Mouse (Mus musculus): Measurements from ENCODE around the gene Ap1g1. TPM values are rescaled to one million over a fixed set of nuclear protein-coding genes. Genes with fewer than 3 reads are reported as not detected.

Gene Ap1g1
- polyA plus RNA-seq, 1 experiment from 2014 or later = 46.6 TPM

DNA sequence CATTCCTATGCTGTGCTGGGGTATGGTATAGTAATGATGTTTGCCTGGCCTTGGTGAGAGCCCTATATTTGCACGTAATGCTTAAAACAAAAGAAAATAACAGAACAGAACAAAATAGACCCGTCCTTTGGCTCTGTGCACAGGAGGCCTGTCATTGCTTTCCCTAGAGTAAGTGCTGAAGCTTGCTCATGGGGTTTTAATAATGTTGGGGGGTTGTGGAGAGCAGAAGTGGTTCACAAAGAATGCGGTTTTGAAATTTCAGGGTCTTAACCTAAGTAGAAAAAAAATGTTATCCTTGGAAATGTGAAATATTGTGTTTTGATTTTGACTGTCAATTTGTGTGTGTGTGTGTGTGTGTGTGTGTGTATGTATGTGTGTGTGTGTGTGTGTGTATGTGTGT lies 70.6 kb downstream of the Ap1g1 start:
- 81% methylated on average over 3 of the region's 3 CpGs for WGBS
- H3K36me3 ChIP-seq (ENCODE audit: insufficient read depth, low read length) = peaks cover 40% of the 10 kb centered on the region
- no peak overlapping the region for H3K4me3 ChIP-seq (ENCODE audit: low read length)
- H3K27me3 ChIP-seq (ENCODE audit: insufficient read depth, low read length) = no peaks in the 10 kb centered on the region
- no peak overlapping the region for H3K4me2 ChIP-seq (replicated peaks; ENCODE audit: low read depth, low read length)
- no peak overlapping the region for H3K9ac ChIP-seq (replicated peaks; ENCODE audit: low read length)
- no peaks in the 10 kb centered on the region for H3K9me3 ChIP-seq (ENCODE audit: low read length)
- no peak for ATAC-seq (ENCODE audit: low FRiP score, low TSS enrichment)
- H3K27ac ChIP-seq (ENCODE audit: low read length) = no peak overlapping the region
- H3K4me1 ChIP-seq (ENCODE audit: insufficient read depth, low read length) = no peaks in the 10 kb centered on the region

DNA sequence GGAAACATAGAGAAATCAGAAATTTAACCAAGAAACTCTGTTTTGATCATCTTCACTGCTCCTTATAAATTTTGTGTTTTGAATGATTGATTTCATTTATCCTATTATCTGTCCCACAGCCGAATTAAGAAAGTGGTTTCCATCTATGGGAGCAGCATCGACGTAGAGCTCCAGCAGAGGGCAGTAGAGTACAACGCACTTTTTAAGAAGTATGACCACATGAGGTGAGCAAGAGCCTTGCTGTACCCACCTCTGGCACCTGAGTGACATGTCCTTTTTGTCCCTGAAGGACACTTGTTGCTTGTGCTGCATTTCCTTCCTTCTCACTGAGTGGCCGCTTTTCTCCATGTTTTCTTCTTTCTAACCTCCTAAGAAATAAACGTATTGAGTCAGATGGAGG lies 75.1 kb downstream of the Ap1g1 start:
- WGBS = 44% methylated on average over 6 of the region's 6 CpGs

DNA sequence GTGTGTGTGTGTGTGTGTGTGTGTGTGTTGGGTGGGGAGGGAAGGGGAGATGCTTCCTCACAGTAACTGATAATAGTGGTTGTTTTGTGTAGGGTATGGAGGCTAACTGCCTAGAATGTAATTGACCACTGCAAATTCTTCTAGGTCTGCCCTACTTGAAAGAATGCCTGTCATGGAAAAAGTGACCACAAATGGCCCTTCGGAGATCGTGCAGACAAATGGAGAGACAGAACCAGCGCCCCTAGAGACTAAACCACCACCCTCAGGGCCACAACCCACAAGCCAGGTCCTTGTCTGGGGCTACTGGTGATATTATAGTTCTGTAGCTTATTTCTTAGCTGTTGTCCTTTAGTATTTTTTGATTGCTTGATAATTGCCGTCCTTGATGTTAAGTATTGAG lies 76.2 kb downstream of the Ap1g1 start:
- H3K9me3 ChIP-seq (ENCODE audit: low read length) = no peaks in the 10 kb centered on the region
- H3K4me1 ChIP-seq (ENCODE audit: insufficient read depth, low read length) = no peaks in the 10 kb centered on the region
- ATAC-seq (ENCODE audit: low FRiP score, low TSS enrichment) = no peak
- no peak overlapping the region for H3K27ac ChIP-seq (ENCODE audit: low read length)
- no peak overlapping the region for H3K9ac ChIP-seq (replicated peaks; ENCODE audit: low read length)
- no peaks in the 10 kb centered on the region for H3K27me3 ChIP-seq (ENCODE audit: insufficient read depth, low read length)
- 92% methylated on average over 4 of the region's 4 CpGs for WGBS
- no peak overlapping the region for H3K4me2 ChIP-seq (replicated peaks; ENCODE audit: low read depth, low read length)
- no peak overlapping the region for H3K4me3 ChIP-seq (ENCODE audit: low read length)
- H3K36me3 ChIP-seq (ENCODE audit: insufficient read depth, low read length) = peaks cover 43% of the 10 kb centered on the region

More for the DNA sequence above, 75.1 kb downstream of the Ap1g1 start:
- Histone ChIP-seq H3K27me3 (ENCODE audit: insufficient read depth, low read length) (no peaks in the 10 kb centered on the region), H3K4me3 (ENCODE audit: low read length) (no peak overlapping the region), H3K9me3 (ENCODE audit: low read length) (no peaks in the 10 kb centered on the region), H3K27ac (ENCODE audit: low read length) (no peak overlapping the region), H3K4me1 (ENCODE audit: insufficient read depth, low read length) (no peaks in the 10 kb centered on the region), H3K36me3 (ENCODE audit: insufficient read depth, low read length) (peaks cover 41% of the 10 kb centered on the region), H3K4me2 (replicated peaks; ENCODE audit: low read depth, low read length) (no peak overlapping the region), H3K9ac (replicated peaks; ENCODE audit: low read length) (no peak overlapping the region)
- ATAC-seq (ENCODE audit: low FRiP score, low TSS enrichment) = no peak

DNA sequence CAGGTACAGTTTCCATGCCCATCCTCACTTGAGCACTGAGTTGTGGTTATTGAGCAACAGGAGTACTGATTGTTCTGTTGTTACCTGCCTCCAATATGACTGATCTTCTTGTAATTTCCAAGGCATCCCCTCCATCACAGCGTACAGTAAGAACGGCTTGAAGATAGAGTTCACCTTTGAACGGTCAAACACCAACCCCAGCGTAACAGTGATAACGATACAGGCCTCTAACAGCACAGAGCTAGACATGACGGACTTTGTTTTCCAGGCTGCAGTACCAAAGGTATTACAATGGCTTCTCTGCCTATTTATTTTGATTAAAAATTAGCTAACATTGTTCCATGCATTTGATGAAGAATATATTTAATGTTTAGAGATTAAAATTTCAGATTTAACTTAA lies 77.1 kb downstream of the Ap1g1 start:
- no peak overlapping the region for H3K9ac ChIP-seq (replicated peaks; ENCODE audit: low read length)
- H3K4me3 ChIP-seq (ENCODE audit: low read length) = no peak overlapping the region
- no peak for ATAC-seq (ENCODE audit: low FRiP score, low TSS enrichment)
- H3K4me2 ChIP-seq (replicated peaks; ENCODE audit: low read depth, low read length) = no peak overlapping the region
- no peak overlapping the region for H3K27ac ChIP-seq (ENCODE audit: low read length)
- 95% methylated on average over 6 of the region's 6 CpGs for WGBS
- H3K36me3 ChIP-seq (ENCODE audit: insufficient read depth, low read length) = peaks cover 46% of the 10 kb centered on the region
- no peaks in the 10 kb centered on the region for H3K4me1 ChIP-seq (ENCODE audit: insufficient read depth, low read length)
- H3K9me3 ChIP-seq (ENCODE audit: low read length) = no peaks in the 10 kb centered on the region
- H3K27me3 ChIP-seq (ENCODE audit: insufficient read depth, low read length) = no peaks in the 10 kb centered on the region

DNA sequence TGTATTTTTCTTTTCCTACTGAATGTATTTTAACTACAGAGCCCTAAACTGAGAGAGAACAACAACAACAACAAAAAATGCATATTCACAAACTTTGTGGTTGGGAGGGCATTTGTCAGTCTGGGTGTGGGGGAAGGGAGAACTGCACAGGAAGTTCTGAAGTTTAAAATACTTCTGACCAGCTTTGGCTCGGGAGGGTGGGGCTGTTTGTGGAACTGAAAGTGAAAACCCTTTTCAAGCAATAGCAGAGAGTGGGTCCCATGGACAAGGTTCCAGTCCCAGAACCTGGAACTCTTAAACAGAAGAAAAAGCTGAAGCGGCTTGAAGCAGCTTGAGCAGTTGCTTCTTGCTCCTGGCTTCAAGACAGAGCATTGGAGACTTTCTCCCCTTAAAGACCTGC lies 85.0 kb downstream of the Ap1g1 start:
- no peak overlapping the region for H3K4me3 ChIP-seq (ENCODE audit: low read length)
- no peaks in the 10 kb centered on the region for H3K9me3 ChIP-seq (ENCODE audit: low read length)
- ATAC-seq (ENCODE audit: low FRiP score, low TSS enrichment) = no peak
- no peaks in the 10 kb centered on the region for H3K27me3 ChIP-seq (ENCODE audit: insufficient read depth, low read length)
- peaks cover 3% of the 10 kb centered on the region; the same call in 1 of the 2 replicates for H3K4me1 ChIP-seq (ENCODE audit: insufficient read depth, low read length)
- H3K36me3 ChIP-seq (ENCODE audit: insufficient read depth, low read length) = peaks cover 31% of the 10 kb centered on the region
- no peak overlapping the region for H3K4me2 ChIP-seq (replicated peaks; ENCODE audit: low read depth, low read length)
- H3K27ac ChIP-seq (ENCODE audit: low read length) = 0 out of 2 replicates have a peak overlapping the region, but pooled peaks have one; percentile 29
- no peak overlapping the region for H3K9ac ChIP-seq (replicated peaks; ENCODE audit: low read length)
- 73% methylated on average over 2 of the region's 2 CpGs for WGBS

DNA sequence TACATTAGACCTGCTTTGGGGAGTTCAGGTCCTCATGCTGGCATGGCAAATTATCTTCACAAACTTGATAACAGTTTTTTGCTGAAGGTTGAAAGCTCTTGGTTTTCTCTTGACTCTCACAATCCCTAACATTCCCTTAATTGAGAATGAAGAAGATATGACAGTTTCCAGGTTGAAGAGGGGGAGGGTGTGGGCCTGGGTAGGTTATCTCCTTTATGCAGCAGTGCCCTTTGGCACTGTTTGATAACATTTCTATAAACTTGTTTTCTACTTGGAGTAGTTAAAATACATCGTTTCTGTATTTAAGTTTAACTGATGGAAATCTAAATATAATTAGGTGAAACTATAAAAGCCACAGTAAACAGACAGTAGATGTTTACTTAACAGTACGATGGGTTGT lies 86.4 kb downstream of the Ap1g1 start:
- Histone ChIP-seq H3K4me1 (ENCODE audit: insufficient read depth, low read length) (peaks cover 8% of the 10 kb centered on the region), H3K9ac (replicated peaks; ENCODE audit: low read length) (no peak overlapping the region), H3K4me2 (replicated peaks; ENCODE audit: low read depth, low read length) (no peak overlapping the region), H3K27ac (ENCODE audit: low read length) (no peak overlapping the region), H3K4me3 (ENCODE audit: low read length) (no peak overlapping the region), H3K9me3 (ENCODE audit: low read length) (no peaks in the 10 kb centered on the region), H3K36me3 (ENCODE audit: insufficient read depth, low read length) (peaks cover 26% of the 10 kb centered on the region), H3K27me3 (ENCODE audit: insufficient read depth, low read length) (no peaks in the 10 kb centered on the region)
- no peak for ATAC-seq (ENCODE audit: low FRiP score, low TSS enrichment)
- WGBS = 89% methylated on average over 2 of the region's 2 CpGs

DNA sequence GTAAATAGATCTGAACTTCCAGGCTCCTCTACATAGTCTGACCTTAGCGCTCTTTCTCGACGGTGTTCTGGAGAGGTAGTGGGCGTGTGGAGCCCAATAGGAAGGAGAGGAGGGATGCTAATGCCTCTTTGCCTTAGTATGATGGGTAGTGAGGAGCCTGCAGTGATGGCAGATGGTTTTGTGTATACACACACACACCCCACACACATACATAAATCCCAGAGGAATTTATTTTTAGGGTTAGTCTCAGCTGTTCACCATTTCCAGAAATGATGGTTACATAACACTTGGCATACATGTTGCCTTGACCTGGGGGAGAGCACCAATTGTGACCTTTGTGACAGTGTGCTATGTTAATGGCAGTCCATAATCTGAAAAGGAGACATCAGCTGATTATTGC lies 87.2 kb downstream of the Ap1g1 start:
- H3K9me3 ChIP-seq (ENCODE audit: low read length) = no peaks in the 10 kb centered on the region
- no peak for ATAC-seq (ENCODE audit: low FRiP score, low TSS enrichment)
- WGBS = 85% methylated on average over 4 of the region's 4 CpGs
- no peak overlapping the region for H3K27ac ChIP-seq (ENCODE audit: low read length)
- no peak overlapping the region for H3K4me2 ChIP-seq (replicated peaks; ENCODE audit: low read depth, low read length)
- peaks cover 8% of the 10 kb centered on the region for H3K4me1 ChIP-seq (ENCODE audit: insufficient read depth, low read length)
- H3K36me3 ChIP-seq (ENCODE audit: insufficient read depth, low read length) = peaks cover 19% of the 10 kb centered on the region
- H3K4me3 ChIP-seq (ENCODE audit: low read length) = no peak overlapping the region
- H3K27me3 ChIP-seq (ENCODE audit: insufficient read depth, low read length) = no peaks in the 10 kb centered on the region
- H3K9ac ChIP-seq (replicated peaks; ENCODE audit: low read length) = no peak overlapping the region

DNA sequence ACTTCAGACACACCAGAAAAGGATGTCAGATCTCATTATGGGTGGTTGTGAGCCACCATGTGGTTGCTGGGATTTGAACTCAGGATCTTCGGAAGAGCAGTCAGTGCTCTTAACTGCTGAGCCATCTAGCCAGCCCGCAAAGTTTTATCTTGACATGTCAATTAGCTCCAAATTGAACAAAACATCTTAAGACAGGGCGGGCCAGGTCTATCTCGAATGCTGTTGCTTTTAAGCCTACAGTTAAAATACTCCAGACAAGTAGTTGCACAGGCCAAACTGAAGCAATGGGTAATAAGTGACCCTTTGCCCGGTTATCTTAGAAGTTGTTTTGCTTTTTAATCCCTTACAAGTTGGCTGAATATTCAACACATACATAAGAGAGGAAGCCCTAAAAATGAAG lies 88.3 kb downstream of the Ap1g1 start:
- 91% methylated on average over 5 of the region's 5 CpGs for WGBS

DNA sequence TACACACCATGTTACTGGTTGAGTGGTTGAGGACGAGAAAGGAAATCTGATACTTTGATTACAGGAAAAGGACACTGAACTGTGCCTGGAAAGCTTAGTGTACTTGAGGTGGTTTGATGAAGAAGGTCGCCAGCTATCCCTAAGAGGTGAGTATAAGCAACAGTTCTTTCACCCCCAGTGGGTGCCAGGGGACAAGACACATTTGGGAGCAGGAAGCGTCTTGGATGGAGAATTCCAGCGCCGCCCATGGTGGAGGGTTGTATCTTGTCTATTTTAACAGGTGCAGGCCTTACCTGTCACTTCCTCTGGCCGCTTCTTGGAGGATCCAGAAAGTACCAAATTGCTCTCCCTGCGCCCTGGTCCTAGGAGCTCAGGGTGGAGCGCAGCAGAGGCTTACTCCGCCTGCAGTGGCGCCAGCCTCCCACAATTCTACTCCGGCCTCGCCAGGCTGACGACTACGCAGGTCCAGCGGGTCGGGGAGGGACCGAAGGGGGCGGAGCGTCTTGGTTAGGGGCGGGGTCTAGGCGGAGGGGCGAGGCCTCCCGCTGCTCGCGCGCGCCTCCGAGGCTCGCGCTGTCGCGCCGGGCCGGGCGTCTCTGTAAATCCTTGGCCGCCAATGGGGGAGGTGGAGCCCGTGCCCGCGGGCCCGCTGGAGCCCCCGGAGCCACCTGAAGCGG lies 89.8 kb downstream of the Ap1g1 start, which contains the start of gene Phlpp2:
TSS of gene Phlpp2 (plus strand) at position 540 of the 677 bp plus-strand sequence.
- WGBS = under 1% methylated on average over 41 of the region's 42 CpGs

More for the DNA sequence above, 88.3 kb downstream of the Ap1g1 start:
- Histone ChIP-seq H3K9ac (replicated peaks; ENCODE audit: low read length) (no peak overlapping the region), H3K27ac (ENCODE audit: low read length) (no peak overlapping the region), H3K4me3 (ENCODE audit: low read length) (no peak overlapping the region), H3K27me3 (ENCODE audit: insufficient read depth, low read length) (no peaks in the 10 kb centered on the region), H3K4me2 (replicated peaks; ENCODE audit: low read depth, low read length) (no peak overlapping the region), H3K9me3 (ENCODE audit: low read length) (no peaks in the 10 kb centered on the region), H3K4me1 (ENCODE audit: insufficient read depth, low read length) (peaks cover 8% of the 10 kb centered on the region), H3K36me3 (ENCODE audit: insufficient read depth, low read length) (peaks cover 10% of the 10 kb centered on the region)
- ATAC-seq (ENCODE audit: low FRiP score, low TSS enrichment) = no peak

DNA sequence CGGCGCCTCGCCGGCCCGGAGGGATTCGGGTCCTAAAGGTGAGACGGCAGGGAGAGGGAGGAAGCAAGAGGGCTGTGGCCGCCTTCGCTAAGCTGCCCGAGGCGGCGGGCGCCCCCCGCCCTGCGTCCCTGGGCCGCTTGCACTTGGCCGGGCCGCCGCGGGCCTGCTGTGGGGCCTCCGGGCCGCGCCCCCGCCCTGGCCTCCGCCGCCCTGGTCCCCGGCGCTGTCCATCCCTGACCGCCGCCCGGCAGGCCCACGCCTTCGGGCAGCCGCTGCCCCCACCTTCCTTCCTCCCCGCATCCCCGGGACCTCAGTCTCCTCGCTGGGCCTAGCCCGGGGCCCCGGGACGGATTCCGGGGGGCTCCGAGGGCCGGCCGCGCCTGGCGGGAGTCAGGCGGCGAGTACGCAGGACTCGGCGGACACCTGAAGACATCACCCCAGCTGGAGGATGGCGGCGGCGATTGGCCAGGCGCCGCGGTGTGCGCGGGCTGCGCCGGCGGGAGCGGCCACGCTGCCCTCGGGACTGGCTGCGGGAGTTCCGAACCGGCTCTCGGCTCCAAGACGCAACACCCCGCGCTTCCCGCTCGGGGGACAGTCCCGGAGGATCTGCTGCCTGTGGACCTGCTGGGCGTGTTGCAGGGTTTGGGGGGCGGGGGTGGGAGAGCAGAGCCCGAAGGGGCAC lies 90.5 kb downstream of the Ap1g1 start:
- Histone ChIP-seq H3K4me3 (ENCODE audit: low read length) (peak overlapping the region; percentile 96), H3K9me3 (ENCODE audit: low read length) (no peaks in the 10 kb centered on the region), H3K36me3 (ENCODE audit: insufficient read depth, low read length) (no peaks in the 10 kb centered on the region), H3K4me2 (replicated peaks; ENCODE audit: low read depth, low read length) (peak overlapping the region; percentile 85), H3K27me3 (ENCODE audit: insufficient read depth, low read length) (no peaks in the 10 kb centered on the region), H3K4me1 (ENCODE audit: insufficient read depth, low read length) (peaks cover 8% of the 10 kb centered on the region), H3K27ac (ENCODE audit: low read length) (peak overlapping the region; percentile 93), H3K9ac (replicated peaks; ENCODE audit: low read length) (peak overlapping the region; percentile 93)
- peak; percentile 86 for ATAC-seq (ENCODE audit: low FRiP score, low TSS enrichment)
- WGBS = under 1% methylated on average over 61 of the region's 78 CpGs

More for the DNA sequence above, 89.8 kb downstream of the Ap1g1 start, which contains the start of gene Phlpp2:
- Histone ChIP-seq H3K27ac (ENCODE audit: low read length) (peak within 1 kb of the TSS; percentile 93), H3K36me3 (ENCODE audit: insufficient read depth, low read length) (no peaks in the 10 kb centered on the region), H3K4me1 (ENCODE audit: insufficient read depth, low read length) (peaks cover 8% of the 10 kb centered on the region), H3K27me3 (ENCODE audit: insufficient read depth, low read length) (no peaks in the 10 kb centered on the region), H3K9ac (replicated peaks; ENCODE audit: low read length) (peak within 1 kb of the TSS; percentile 93), H3K9me3 (ENCODE audit: low read length) (no peaks in the 10 kb centered on the region), H3K4me3 (ENCODE audit: low read length) (peak within 1 kb of the TSS; percentile 96), H3K4me2 (replicated peaks; ENCODE audit: low read depth, low read length) (peak within 1 kb of the TSS; percentile 85)
- ATAC-seq (ENCODE audit: low FRiP score, low TSS enrichment) = peak; percentile 99
